Mouse (Mus musculus) G1E (cell line): ENCODE measurements around the gene Dnajc10. TPM values are rescaled to one million over a fixed set of nuclear protein-coding genes. Genes with fewer than 3 reads are reported as not detected.

Experiments
- ATAC-seq: 2 replicates; pipeline ENCODE4 v1.8.0; 2016; ENCODE audit warnings: mild to moderate bottlenecking; ENCODE audit not compliant: insufficient number of reproducible peaks, poor library complexity, low FRiP score, severe bottlenecking; ENCODE audit errors: extremely low read depth
- DNase-seq: peaks from one replicate; pipeline ENCODE4 v3.0.0; 2012; ENCODE audit warnings: low spot score
- H3K27me3 ChIP-seq: 2 replicates; pipeline ENCODE4 v1.6.1; 2012; ENCODE audit warnings: mild to moderate bottlenecking, low read length, inconsistent platforms; ENCODE audit not compliant: insufficient read depth
- H3K36me3 ChIP-seq: replicated peaks from 2 replicates; pipeline ENCODE3; 2012; ENCODE audit warnings: mild to moderate bottlenecking, inconsistent platforms
- H3K4me1 ChIP-seq: 2 replicates; pipeline ENCODE4 v1.6.1; 2012; ENCODE audit warnings: low read depth, low read length, inconsistent platforms, mixed read lengths; ENCODE audit not compliant: insufficient read depth
- H3K4me3 ChIP-seq: 2 replicates; pipeline ENCODE4 v1.5.1; 2012; ENCODE audit warnings: low read depth, mild to moderate bottlenecking, inconsistent platforms, low read length, moderate library complexity, mixed read lengths
- H3K9me3 ChIP-seq: replicated peaks from 2 replicates; pipeline ENCODE4 v1.6.1; 2012; ENCODE audit warnings: inconsistent platforms
- CTCF ChIP-seq: IDR thresholded peaks from 2 replicates; pipeline ENCODE4 v1.5.1; 2012; ENCODE audit warnings: low read depth, low read length, inconsistent platforms, mixed read lengths
- GATA1 ChIP-seq: IDR thresholded peaks from 2 replicates; pipeline ENCODE4 v1.6.1; 2012; ENCODE audit warnings: borderline replicate concordance, low read length, inconsistent platforms, mixed read lengths
- GATA2 ChIP-seq: IDR thresholded peaks from 2 replicates; pipeline ENCODE4 v1.6.1; 2012; ENCODE audit warnings: low read depth, low read length, inconsistent platforms, borderline replicate concordance
- POLR2AphosphoS5 ChIP-seq: IDR thresholded peaks from 2 replicates; pipeline ENCODE4 v1.6.1; 2012; ENCODE audit warnings: low read depth, low read length, inconsistent platforms; ENCODE audit not compliant: insufficient replicate concordance
- TAL1 ChIP-seq: conservative IDR thresholded peaks from 2 replicates; pipeline ENCODE4 v1.6.1; 2012; ENCODE audit warnings: low read depth, low read length, inconsistent platforms, mixed read lengths
- polyA plus RNA-seq: library from polyadenylated mRNA; stranded (reverse); fragments of >175 nt; gene quantifications from 2 replicates; pipeline ENCODE4 v1.2.3, GENCODE M21; 2012
- total RNA-seq, 2 experiments: library from RNA; stranded (forward) in 1 of 2; stranded (reverse) in 1 of 2; fragments of 200-1000 nt in 1 of 2; fragments of >200 nt in 1 of 2; fragmentation: Nextera tagmentation in 1 of 2; gene quantifications; 2 replicates each; pipeline ENCODE4 v1.2.3; 2014 to 2017

Dnajc10 gene
- total and polyA plus RNA-seq, 3 experiments = 55.2 to 175 (median 130) TPM

GRCm38 (mm10) chr2:80275136-80275535 lies 40.1 kb upstream of the Dnajc10 start:
- H3K4me1 ChIP-seq = no peaks in the 10 kb centered on the region
- H3K4me3 ChIP-seq = no peak overlapping the region
- H3K9me3 ChIP-seq = no peaks in the 10 kb centered on the region
- DNase-seq (no peak), ATAC-seq (no peak)
- TF ChIP-seq TAL1 (no peak), GATA2 (no peak), GATA1 (no peak), CTCF (no peak), POLR2AphosphoS5 (no peak)
- peaks cover 4% of the 10 kb centered on the region for H3K27me3 ChIP-seq
- no peaks in the 10 kb centered on the region for H3K36me3 ChIP-seq

GRCm38 (mm10) chr2:80282214-80282613 lies 33.1 kb upstream of the Dnajc10 start:
- DNase-seq = no peak
- no peaks in the 10 kb centered on the region for H3K27me3 ChIP-seq
- no peaks in the 10 kb centered on the region for H3K4me1 ChIP-seq
- no peaks in the 10 kb centered on the region for H3K36me3 ChIP-seq
- no peaks in the 10 kb centered on the region for H3K9me3 ChIP-seq
- H3K4me3 ChIP-seq = no peak overlapping the region
- TF ChIP-seq TAL1 = no peak
- no peak for TF ChIP-seq GATA1
- TF ChIP-seq CTCF = no peak
- no peak for TF ChIP-seq POLR2AphosphoS5
- no peak for TF ChIP-seq GATA2
- no peak for ATAC-seq

GRCm38 (mm10) chr2:80286397-80286796 lies 28.9 kb upstream of the Dnajc10 start:
- no peaks in the 10 kb centered on the region for H3K4me1 ChIP-seq
- no peaks in the 10 kb centered on the region for H3K36me3 ChIP-seq
- 0 out of 2 replicates have a peak, but pooled peaks cover 2% of the 10 kb centered on the region for H3K27me3 ChIP-seq
- no peak for DNase-seq
- H3K4me3 ChIP-seq = no peak overlapping the region
- ATAC-seq = no peak
- TF ChIP-seq POLR2AphosphoS5 = no peak
- no peak for TF ChIP-seq GATA2
- TF ChIP-seq TAL1 = no peak
- TF ChIP-seq CTCF = no peak
- TF ChIP-seq GATA1 = no peak
- no peaks in the 10 kb centered on the region for H3K9me3 ChIP-seq

- Histone ChIP-seq H3K9me3 (no peaks in the 10 kb centered on the region), H3K27me3 (0 out of 2 replicates have a peak, but pooled peaks cover 2% of the 10 kb centered on the region), H3K4me1 (no peaks in the 10 kb centered on the region), H3K4me3 (no peak within 1 kb of the TSS), H3K36me3 (no peaks in the 10 kb centered on the region)
- ATAC-seq = no peak
- DNase-seq = no peak
- no peak for TF ChIP-seq GATA2
- no peak for TF ChIP-seq POLR2AphosphoS5
- no peak for TF ChIP-seq CTCF
- no peak for TF ChIP-seq TAL1
- TF ChIP-seq GATA1 = no peak
Observed at GRCm38 (mm10) chr2:80292172-80292571, 23.1 kb upstream of the Dnajc10 start, which contains the start of gene Prdx6b. Gene Prdx6b (plus strand): TSS chr2:80292472.

- DNase-seq (no peak), ATAC-seq (no peak)
- TF ChIP-seq GATA2 (no peak), GATA1 (no peak), CTCF (no peak), POLR2AphosphoS5 (no peak), TAL1 (no peak)
- no peaks in the 10 kb centered on the region; the same call in 1 of the 2 replicates for H3K4me1 ChIP-seq
- no peaks in the 10 kb centered on the region for H3K27me3 ChIP-seq
- H3K4me3 ChIP-seq = no peak overlapping the region
- no peaks in the 10 kb centered on the region for H3K9me3 ChIP-seq
- no peaks in the 10 kb centered on the region for H3K36me3 ChIP-seq
Observed at GRCm38 (mm10) chr2:80298334-80298733, 16.9 kb upstream of the Dnajc10 start.

DNA sequence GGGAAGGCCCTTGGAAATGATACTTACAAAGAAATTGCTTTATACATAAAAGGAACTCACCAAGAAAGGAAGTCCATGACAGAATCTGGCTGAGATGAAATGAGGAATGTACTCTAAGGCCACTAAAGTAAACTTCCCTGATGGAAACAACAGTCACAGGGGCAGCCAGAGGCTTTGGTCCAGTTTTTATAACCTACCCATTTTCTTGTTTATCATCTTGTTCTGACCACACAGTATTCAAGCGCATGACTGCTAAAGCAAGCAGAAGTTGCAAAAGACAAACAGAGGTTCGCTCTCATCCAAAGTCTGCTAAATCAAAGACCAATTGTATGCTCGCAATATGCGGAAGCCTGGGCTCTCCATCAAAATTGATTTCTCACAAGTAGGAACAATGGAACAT lies 14.5 kb upstream of the Dnajc10 start:
- Histone ChIP-seq H3K36me3 (no peaks in the 10 kb centered on the region), H3K9me3 (no peaks in the 10 kb centered on the region), H3K27me3 (no peaks in the 10 kb centered on the region), H3K4me1 (no peaks in the 10 kb centered on the region; the same call in 1 of the 2 replicates), H3K4me3 (no peak overlapping the region)
- ATAC-seq (no peak), DNase-seq (no peak)
- TF ChIP-seq TAL1 (no peak), CTCF (no peak), GATA1 (no peak), GATA2 (no peak), POLR2AphosphoS5 (no peak)

DNA sequence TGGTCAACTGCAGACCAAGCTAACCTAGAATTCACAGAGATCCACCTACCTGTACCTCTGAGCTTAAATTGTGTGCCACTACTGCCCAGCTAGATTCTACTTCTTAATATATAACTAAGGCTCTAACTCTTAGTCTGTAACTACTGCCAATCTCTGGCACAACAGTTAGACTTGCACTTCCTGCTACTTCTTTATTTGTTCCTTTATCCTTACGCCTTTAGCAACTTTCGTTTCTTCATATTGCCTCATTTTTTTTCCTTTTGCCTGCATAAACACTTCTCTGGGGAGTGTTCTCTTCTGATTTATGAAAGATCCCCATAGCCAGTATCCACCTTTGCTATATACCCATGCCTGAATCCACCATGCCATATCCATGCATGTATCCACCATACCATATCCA lies 11.3 kb upstream of the Dnajc10 start:
- Histone ChIP-seq H3K9me3 (no peaks in the 10 kb centered on the region), H3K4me1 (no peaks in the 10 kb centered on the region), H3K4me3 (no peak overlapping the region), H3K27me3 (no peaks in the 10 kb centered on the region), H3K36me3 (no peaks in the 10 kb centered on the region)
- DNase-seq (no peak), ATAC-seq (no peak)
- TF ChIP-seq GATA2 = no peak
- TF ChIP-seq TAL1 = no peak
- no peak for TF ChIP-seq CTCF
- no peak for TF ChIP-seq POLR2AphosphoS5
- TF ChIP-seq GATA1 = no peak
